11 mouse cellular contexts compared by ENCODE assay signal in the genomic region with DNA sequence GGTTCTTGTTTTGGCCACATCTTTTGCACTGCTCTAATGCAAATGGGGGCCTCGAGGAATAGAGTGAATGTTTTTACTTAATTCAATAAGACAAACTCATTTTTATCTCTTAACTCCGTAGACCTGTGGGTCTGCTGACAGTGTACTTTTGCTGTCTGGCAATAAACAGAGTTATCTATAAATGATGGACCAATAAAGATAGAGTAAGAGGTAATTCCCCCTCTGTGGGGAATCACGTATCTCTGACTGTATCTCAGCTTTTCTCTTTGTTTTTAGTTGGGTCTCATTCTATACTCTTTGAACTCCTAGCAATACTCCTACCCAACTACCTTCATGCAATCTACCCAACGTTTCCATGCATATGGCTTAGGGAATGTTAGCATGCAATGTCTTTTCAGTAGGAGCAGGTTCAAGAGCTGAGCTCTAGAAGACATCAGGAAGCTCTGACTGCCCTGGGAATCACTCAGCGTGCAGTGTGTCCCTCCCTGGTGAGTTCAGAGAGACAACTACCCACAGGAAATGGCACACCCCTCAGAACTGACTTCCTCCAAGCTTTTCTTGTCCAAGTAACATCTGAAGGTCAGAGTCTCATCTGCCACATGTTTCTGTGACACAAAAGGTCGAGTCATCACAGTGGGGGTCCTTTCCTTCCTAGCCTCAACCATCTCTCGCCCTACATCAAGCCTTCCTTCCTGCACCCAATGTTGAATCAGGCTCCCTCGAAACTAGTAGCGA.
DNase-seq lines count a peak whose midpoint lies in the region; ATAC-seq lines count a peak whose summit lies in the region.
"Had no signal": no experiment of that assay in that cellular context is flagged by ENCODE, and none has a peak within 500 bp of the region (broad histone marks: within the 10 kb centered on the region; RNA-seq: fewer than 3 reads in every experiment).

No protein-coding gene starts in this region.

- no peaks in the 10 kb centered on the region for H3K4me1 ChIP-seq in kidney, embryonic 16.5 days (ENCODE audit: insufficient read depth, low read length)
- no peaks in the 10 kb centered on the region for H3K4me1 ChIP-seq in hindbrain, embryonic 13.5 days (replicated peaks)
- no peaks in the 10 kb centered on the region for H3K4me1 ChIP-seq in midbrain, embryonic 15.5 days
- H3K4me1 ChIP-seq: neural tube, embryonic 12.5 days had no signal

- no peak overlapping the region for H3K4me2 ChIP-seq in kidney, embryonic 16.5 days (replicated peaks; ENCODE audit: low read depth, low read length)
- no peak overlapping the region for H3K4me2 ChIP-seq in hindbrain, embryonic 13.5 days
- no peak overlapping the region for H3K4me2 ChIP-seq in midbrain, embryonic 15.5 days
- H3K4me2 ChIP-seq: hindbrain, embryonic 14.5 days; neural tube, embryonic 12.5 days had no signal

- peak; percentile 25 to 61 for DNase-seq in adrenal gland, adult (ENCODE audit: inconsistent age in 2 of 2, low spot score in 1 of 2)
- no peak for DNase-seq in adrenal gland, postnatal 25 days
- DNase-seq in kidney, adult 18-20 months: peak; percentile 15
- peak; percentile 26 to 41 for DNase-seq in kidney, adult 8-10 months
- DNase-seq: cerebellum, adult 18-20 months had no signal

- no peaks in the 10 kb centered on the region for H3K27me3 ChIP-seq in kidney, embryonic 16.5 days (ENCODE audit: insufficient read depth, low read length)
- no peaks in the 10 kb centered on the region for H3K27me3 ChIP-seq in hindbrain, embryonic 13.5 days
- no peaks in the 10 kb centered on the region for H3K27me3 ChIP-seq in midbrain, embryonic 15.5 days (replicated peaks)
- H3K27me3 ChIP-seq: neural tube, embryonic 12.5 days had no signal

- H3K9ac ChIP-seq in kidney, embryonic 16.5 days (replicated peaks; ENCODE audit: low read length): no peak overlapping the region
- H3K9ac ChIP-seq in hindbrain, embryonic 13.5 days: no peak overlapping the region
- H3K9ac ChIP-seq in midbrain, embryonic 15.5 days: no peak overlapping the region
- H3K9ac ChIP-seq: hindbrain, embryonic 14.5 days; neural tube, embryonic 12.5 days had no signal

- ATAC-seq in kidney, embryonic 16.5 days (ENCODE audit: low FRiP score, low TSS enrichment): no peak
- peak; percentile 93 for ATAC-seq in monocyte, adult 5-6 weeks (replicated peaks; ENCODE audit: insufficient number of reproducible peaks, low FRiP score, low TSS enrichment, poor library complexity, severe bottlenecking)
- no peak for ATAC-seq in hindbrain, embryonic 13.5 days (ENCODE audit: low FRiP score)
- no peak for ATAC-seq in midbrain, embryonic 15.5 days (replicated peaks)

- no peak overlapping the region for H3K27ac ChIP-seq in kidney, embryonic 16.5 days (ENCODE audit: low read length)
- H3K27ac ChIP-seq in hindbrain, embryonic 13.5 days: no peak overlapping the region
- H3K27ac ChIP-seq in midbrain, embryonic 15.5 days: no peak overlapping the region
- H3K27ac ChIP-seq: hindbrain, embryonic 14.5 days; neural tube, embryonic 12.5 days had no signal

- WGBS in kidney, embryonic 16.5 days: 71% methylated on average over 9 of the region's 9 CpGs
- 80% methylated on average over 9 of the region's 9 CpGs for WGBS in hindbrain, embryonic 13.5 days
- 75% methylated on average over 9 of the region's 9 CpGs for WGBS in midbrain, embryonic 15.5 days

- H3K36me3 ChIP-seq in kidney, embryonic 16.5 days (ENCODE audit: insufficient read depth, low read length): no peaks in the 10 kb centered on the region
- H3K36me3 ChIP-seq in hindbrain, embryonic 13.5 days: no peaks in the 10 kb centered on the region
- H3K36me3 ChIP-seq in midbrain, embryonic 15.5 days (replicated peaks): no peaks in the 10 kb centered on the region
- H3K36me3 ChIP-seq: neural tube, embryonic 12.5 days had no signal

- no peaks in the 10 kb centered on the region for H3K9me3 ChIP-seq in kidney, embryonic 16.5 days (ENCODE audit: low read length)
- H3K9me3 ChIP-seq in hindbrain, embryonic 13.5 days: no peaks in the 10 kb centered on the region
- no peaks in the 10 kb centered on the region for H3K9me3 ChIP-seq in midbrain, embryonic 15.5 days
- H3K9me3 ChIP-seq: neural tube, embryonic 12.5 days had no signal

- H3K4me3 ChIP-seq in kidney, embryonic 16.5 days (ENCODE audit: low read length): no peak overlapping the region
- no peak overlapping the region for H3K4me3 ChIP-seq in hindbrain, embryonic 13.5 days
- H3K4me3 ChIP-seq in midbrain, embryonic 15.5 days: no peak overlapping the region
- H3K4me3 ChIP-seq: neural tube, embryonic 12.5 days had no signal
